Mouse (Mus musculus): Measurements from ENCODE around the gene Tapbp.
A peak's percentile ranks its signal among the peaks of the same experiment; 100 is the strongest.
"Not testable (repeated sequence)": the region's sequence is repeated elsewhere in the genome, so short reads cannot be mapped to it uniquely, and the experiment has no call there.

Gene Tapbp

GRCm38 (mm10) chr17:33948090-33948904, 32.6 kb downstream of the Tapbp start:
- DNase-seq (ENCODE audit: low spot score) = no peak

- no peak for DNase-seq (ENCODE audit: low spot score)
Observed at GRCm38 (mm10) chr17:33948905-33949537, 33.3 kb downstream of the Tapbp start.

- no peak for DNase-seq (ENCODE audit: low spot score)
Observed at GRCm38 (mm10) chr17:33950131-33950625, 34.5 kb downstream of the Tapbp start.

GRCm38 (mm10) chr17:33951021-33951946, 35.6 kb downstream of the Tapbp start, which contains the start of gene B3galt4:
Gene B3galt4 (minus strand): TSS chr17:33951488.
- peak; percentile 92 for DNase-seq (ENCODE audit: low spot score)

- not testable (repeated sequence) for DNase-seq (ENCODE audit: low spot score)
Observed at GRCm38 (mm10) chr17:33952015-33952414, 36.3 kb downstream of the Tapbp start.

GRCm38 (mm10) chr17:33952879-33953278, 37.2 kb downstream of the Tapbp start:
- no peak for DNase-seq (ENCODE audit: low spot score)

GRCm38 (mm10) chr17:33953310-33953709, 37.6 kb downstream of the Tapbp start:
- DNase-seq (ENCODE audit: low spot score) = no peak

GRCm38 (mm10) chr17:33953961-33954565, 38.4 kb downstream of the Tapbp start:
- DNase-seq (ENCODE audit: low spot score) = no peak

GRCm38 (mm10) chr17:33954646-33955554, 39.2 kb downstream of the Tapbp start:
- DNase-seq (ENCODE audit: low spot score) = no peak

- peak; percentile 99 for DNase-seq (ENCODE audit: low spot score)
Observed at GRCm38 (mm10) chr17:33955555-33956214, 40.0 kb downstream of the Tapbp start, which contains the start of the genes Vps52 and Rps18. Gene Vps52 (plus strand): TSS chr17:33955812. Gene Rps18 (minus strand): TSS chr17:33956001.

- no peak for DNase-seq (ENCODE audit: low spot score)
Observed at GRCm38 (mm10) chr17:33956336-33956735, 40.6 kb downstream of the Tapbp start.

- no peak for DNase-seq (ENCODE audit: low spot score)
Observed at GRCm38 (mm10) chr17:33957493-33957892, 41.8 kb downstream of the Tapbp start.

- no peak for DNase-seq (ENCODE audit: low spot score)
Observed at GRCm38 (mm10) chr17:33958451-33958850, 42.8 kb downstream of the Tapbp start.

GRCm38 (mm10) chr17:33959135-33959534, 43.4 kb downstream of the Tapbp start:
- DNase-seq (ENCODE audit: low spot score) = no peak

- no peak for DNase-seq (ENCODE audit: low spot score)
Observed at GRCm38 (mm10) chr17:33959948-33960347, 44.2 kb downstream of the Tapbp start.

GRCm38 (mm10) chr17:33962876-33963275, 47.2 kb downstream of the Tapbp start:
- no peak for DNase-seq (ENCODE audit: low spot score)

- no peak for DNase-seq (ENCODE audit: low spot score)
Observed at GRCm38 (mm10) chr17:33965082-33965845, 49.6 kb downstream of the Tapbp start.

GRCm38 (mm10) chr17:33965846-33966550, 50.3 kb downstream of the Tapbp start:
- no peak for DNase-seq (ENCODE audit: low spot score)

Data from embryo, embryonic 10.5 days (tissue).